ENCODE assay signal across 11 mouse cellular contexts in the genomic region with DNA sequence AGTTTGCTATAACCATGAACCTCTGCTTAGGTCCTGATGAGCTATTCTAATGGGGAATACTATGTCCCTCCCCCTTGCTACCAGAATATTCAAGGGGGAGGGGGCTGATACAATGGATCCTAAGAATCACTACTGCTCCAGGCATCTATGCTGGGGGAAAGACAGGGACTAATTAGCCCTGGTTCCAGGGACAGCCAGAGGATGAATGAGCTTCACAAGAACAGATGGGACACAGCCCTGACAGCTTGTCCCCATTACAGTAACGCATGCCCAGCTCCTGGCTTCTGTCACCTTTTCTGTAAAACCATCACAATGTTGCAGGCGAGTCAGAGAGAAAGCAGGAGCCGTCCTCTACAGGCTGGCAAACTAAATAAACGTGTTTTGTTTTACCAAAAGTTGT. TPM values are rescaled to one million over a fixed set of nuclear protein-coding genes. Genes with fewer than 3 reads are reported as not detected.
DNase-seq lines count a peak whose midpoint lies in the region; ATAC-seq and TF ChIP-seq lines count a peak whose summit lies in the region.
"Had no signal": no experiment of that assay in that cellular context is flagged by ENCODE, and none has a peak within 500 bp of the region (broad histone marks: within the 10 kb centered on the region; RNA-seq: fewer than 3 reads in every experiment).

No protein-coding gene starts in this region.

- H3K9me3 ChIP-seq in heart, embryonic 10.5 days, result no peaks in the 10 kb centered on the region
- H3K9me3 ChIP-seq in forebrain, postnatal 0 days (ENCODE audit: low read length), result no peaks in the 10 kb centered on the region
- no peaks in the 10 kb centered on the region for H3K9me3 ChIP-seq in midbrain, postnatal 0 days (ENCODE audit: low read length)

- H3K4me1 ChIP-seq in heart, embryonic 10.5 days, result peaks cover 10% of the 10 kb centered on the region
- no peaks in the 10 kb centered on the region for H3K4me1 ChIP-seq in forebrain, postnatal 0 days (ENCODE audit: insufficient read depth)
- no peaks in the 10 kb centered on the region for H3K4me1 ChIP-seq in midbrain, postnatal 0 days (ENCODE audit: insufficient read depth, low read length)

- no peak overlapping the region for H3K4me2 ChIP-seq in forebrain, postnatal 0 days (ENCODE audit: low read depth)
- H3K4me2 ChIP-seq in midbrain, postnatal 0 days (ENCODE audit: low read depth, low read length, poor library complexity, severe bottlenecking), result no peak overlapping the region

- no peak overlapping the region for H3K27ac ChIP-seq in heart, embryonic 10.5 days
- H3K27ac ChIP-seq in forebrain, postnatal 0 days (ENCODE audit: low read depth, low read length), result no peak overlapping the region
- no peak overlapping the region for H3K27ac ChIP-seq in midbrain, postnatal 0 days (ENCODE audit: low read depth, low read length)
- H3K27ac ChIP-seq: heart, adult 2 months had no signal

- TF ChIP-seq CTCF in forebrain, postnatal 0 days (IDR thresholded peaks at IDR 0.05; ENCODE audit: low read depth), result no peak
- no peak for TF ChIP-seq CTCF in midbrain, postnatal 0 days (IDR thresholded peaks at IDR 0.05)

- H3K4me3 ChIP-seq in heart, embryonic 10.5 days, result no peak overlapping the region
- H3K4me3 ChIP-seq in forebrain, postnatal 0 days (ENCODE audit: low read depth, low read length), result no peak overlapping the region
- no peak overlapping the region for H3K4me3 ChIP-seq in midbrain, postnatal 0 days (ENCODE audit: low read depth, low read length)
- H3K4me3 ChIP-seq: heart, adult 2 months had no signal

- no peak overlapping the region for H3K9ac ChIP-seq in forebrain, postnatal 0 days
- no peak overlapping the region for H3K9ac ChIP-seq in midbrain, postnatal 0 days (replicated peaks; ENCODE audit: low read length, poor library complexity, severe bottlenecking)

- intact Hi-C loops in heart, postnatal 36 days (cut with DNase I), result no loop called here

- no peaks in the 10 kb centered on the region for H3K36me3 ChIP-seq in heart, embryonic 10.5 days
- H3K36me3 ChIP-seq in forebrain, postnatal 0 days (ENCODE audit: insufficient read depth), result no peaks in the 10 kb centered on the region
- H3K36me3 ChIP-seq in midbrain, postnatal 0 days (ENCODE audit: insufficient read depth, low read length), result no peaks in the 10 kb centered on the region

- H3K27me3 ChIP-seq in heart, embryonic 10.5 days (ENCODE audit: insufficient read depth, poor library complexity, severe bottlenecking), result no peaks in the 10 kb centered on the region
- no peaks in the 10 kb centered on the region for H3K27me3 ChIP-seq in forebrain, postnatal 0 days (ENCODE audit: insufficient read depth, low read length)
- no peaks in the 10 kb centered on the region for H3K27me3 ChIP-seq in midbrain, postnatal 0 days (ENCODE audit: insufficient read depth, low read length)

- WGBS in heart, embryonic 10.5 days, result 59% methylated on average over 4 of the region's 4 CpGs
- 34% methylated on average over 4 of the region's 4 CpGs for WGBS in forebrain, postnatal 0 days
- 77% methylated on average over 4 of the region's 4 CpGs for WGBS in midbrain, postnatal 0 days

- peak; percentile 70 for ATAC-seq in forebrain, postnatal 0 days
- ATAC-seq in midbrain, postnatal 0 days (ENCODE audit: low FRiP score), result peak; percentile 31; the same call in 1 of the 2 replicates
- no peak for ATAC-seq in megakaryocyte progenitor cell, adult 5-6 weeks (replicated peaks; ENCODE audit: poor library complexity)
- ATAC-seq in CD4-positive, CD25-positive, alpha-beta regulatory T cell, adult 4 months, result no peak

- peak; percentile 70 for DNase-seq in heart, adult 11 months
- no peak for DNase-seq in heart, embryonic 10.5 days (ENCODE audit: low spot score)
- DNase-seq in cerebellum, adult 9-10 months, result peak; percentile 70
- DNase-seq in forebrain, postnatal 0 days, result no peak
- DNase-seq in midbrain, postnatal 0 days (ENCODE audit: low spot score), result peak; percentile 79
- no peak for DNase-seq in heart, postnatal 36 days
- DNase-seq: adrenal gland, adult 2 months; heart, adult 2 months; kidney, postnatal 14 days had no signal

RNA-seq across cellular contexts. Expression of gene Cox7a2l, which starts 48.4 kb away (rescaled TPM):
- 173 and 177 TPM in 2 replicates for polyA plus RNA-seq in heart, embryonic 10.5 days (2016; fragmentation: Nextera tagmentation; extraction: Ambion mirVana)
- 343 and 363 TPM in 2 replicates for total RNA-seq in forebrain, postnatal 0 days (2014; rRNA removed)
- polyA plus RNA-seq in forebrain, postnatal 0 days (2015; fragmentation: Nextera tagmentation; extraction: Ambion mirVana), result 210 and 242 TPM in 2 replicates
- 354 and 498 TPM in 2 replicates for total RNA-seq in midbrain, postnatal 0 days (2014; rRNA removed)
- polyA plus RNA-seq in midbrain, postnatal 0 days (2015; fragmentation: Nextera tagmentation; extraction: Ambion mirVana), result 228 and 230 TPM in 2 replicates
- 219 and 228 TPM in 2 replicates for total RNA-seq in megakaryocyte progenitor cell, adult 5-6 weeks (2015)
- 193 and 195 TPM in 2 replicates for total RNA-seq in megakaryocyte progenitor cell, adult 5-6 weeks (2017)
- 100 to 1,000 TPM; 545 to 584 TPM for polyA plus RNA-seq in CD4-positive, CD25-positive, alpha-beta regulatory T cell, adult 4 months (2017; shearing (Covaris generic))
- total RNA-seq in heart, postnatal 36 days (2021), result 100 to 1,000 TPM; 284 to 311 TPM

Comparison
In these comparisons a context has a peak if more than half of its experiments do, and no peak if none do; other contexts are left out.
1. DNase-seq: peak in heart, adult 11 months (single experiment), cerebellum, adult 9-10 months (single experiment) and midbrain, postnatal 0 days (single experiment); none in heart, embryonic 10.5 days (single experiment), forebrain, postnatal 0 days (single experiment) and heart, postnatal 36 days (0 of 2).
2. ATAC-seq: peak in forebrain, postnatal 0 days (single experiment) and midbrain, postnatal 0 days (single experiment); none in megakaryocyte progenitor cell, adult 5-6 weeks (single experiment) and CD4-positive, CD25-positive, alpha-beta regulatory T cell, adult 4 months (single experiment).